Mouse (Mus musculus): ENCODE results near the gene Depdc7. TPM values are rescaled to one million over a fixed set of nuclear protein-coding genes. Genes with fewer than 3 reads are reported as not detected.

The Depdc7 gene
- polyA plus RNA-seq, 1 experiment from 2014 or later: 0.70 TPM

- Histone ChIP-seq H3K4me3 (ENCODE audit: low read depth, low read length) (peak overlapping the region; percentile 67), H3K9me3 (ENCODE audit: control insufficient read depth, low read length) (no peaks in the 10 kb centered on the region), H3K27me3 (ENCODE audit: control insufficient read depth, insufficient read depth, low read length) (no peaks in the 10 kb centered on the region), H3K4me1 (ENCODE audit: control insufficient read depth, insufficient read depth, low read length) (no peaks in the 10 kb centered on the region), H3K27ac (ENCODE audit: low read depth, low read length) (no peak overlapping the region), H3K36me3 (ENCODE audit: control insufficient read depth, insufficient read depth, low read length) (0 out of 2 replicates have a peak, but pooled peaks cover 3% of the 10 kb centered on the region), H3K9ac (replicated peaks; ENCODE audit: low read depth, low read length) (peak overlapping the region; percentile 92; the same call in 1 of the 2 replicates), H3K4me2 (ENCODE audit: low read depth, low read length) (peak overlapping the region; percentile 55)
- 16% methylated on average over 6 of the region's 6 CpGs for WGBS
- peak; percentile 7; the same call in 1 of the 2 replicates for ATAC-seq (ENCODE audit: low read depth)
Measured at GRCm38 (mm10) chr2:104710670-104711370, 31.9 kb downstream of the Depdc7 start.

- H3K36me3 ChIP-seq (ENCODE audit: control insufficient read depth, insufficient read depth, low read length): peaks cover 9% of the 10 kb centered on the region; the same call in 1 of the 2 replicates
- no peaks in the 10 kb centered on the region for H3K9me3 ChIP-seq (ENCODE audit: control insufficient read depth, low read length)
- H3K4me2 ChIP-seq (ENCODE audit: low read depth, low read length): no peak overlapping the region
- H3K27ac ChIP-seq (ENCODE audit: low read depth, low read length): no peak overlapping the region
- ATAC-seq (ENCODE audit: low read depth): no peak
- WGBS: 56% methylated on average over 6 of the region's 6 CpGs
- H3K4me1 ChIP-seq (ENCODE audit: control insufficient read depth, insufficient read depth, low read length): no peaks in the 10 kb centered on the region
- H3K27me3 ChIP-seq (ENCODE audit: control insufficient read depth, insufficient read depth, low read length): no peaks in the 10 kb centered on the region
- H3K9ac ChIP-seq (replicated peaks; ENCODE audit: low read depth, low read length): no peak overlapping the region
- H3K4me3 ChIP-seq (ENCODE audit: low read depth, low read length): no peak overlapping the region
Measured at GRCm38 (mm10) chr2:104709786-104710337, 32.8 kb downstream of the Depdc7 start.

GRCm38 (mm10) chr2:104704355-104704754 is 38.3 kb downstream of the Depdc7 start:
- Histone ChIP-seq H3K27ac (ENCODE audit: low read depth, low read length) (no peak overlapping the region), H3K4me2 (ENCODE audit: low read depth, low read length) (no peak overlapping the region), H3K36me3 (ENCODE audit: control insufficient read depth, insufficient read depth, low read length) (peaks cover 9% of the 10 kb centered on the region; the same call in 1 of the 2 replicates), H3K9me3 (ENCODE audit: control insufficient read depth, low read length) (no peaks in the 10 kb centered on the region), H3K4me1 (ENCODE audit: control insufficient read depth, insufficient read depth, low read length) (no peaks in the 10 kb centered on the region), H3K4me3 (ENCODE audit: low read depth, low read length) (no peak overlapping the region), H3K9ac (replicated peaks; ENCODE audit: low read depth, low read length) (no peak overlapping the region), H3K27me3 (ENCODE audit: control insufficient read depth, insufficient read depth, low read length) (no peaks in the 10 kb centered on the region)
- no peak for ATAC-seq (ENCODE audit: low read depth)
- WGBS: 83% methylated on average over 3 of the region's 3 CpGs

GRCm38 (mm10) chr2:104703158-104703557 is 39.5 kb downstream of the Depdc7 start:
- WGBS: 64% methylated on average over 3 of the region's 3 CpGs
- no peaks in the 10 kb centered on the region for H3K4me1 ChIP-seq (ENCODE audit: control insufficient read depth, insufficient read depth, low read length)

GRCm38 (mm10) chr2:104699659-104700058 is 43.0 kb downstream of the Depdc7 start:
- no peaks in the 10 kb centered on the region for H3K27me3 ChIP-seq (ENCODE audit: control insufficient read depth, insufficient read depth, low read length)
- ATAC-seq (ENCODE audit: low read depth): no peak
- no peak overlapping the region for H3K27ac ChIP-seq (ENCODE audit: low read depth, low read length)
- no peak overlapping the region for H3K4me2 ChIP-seq (ENCODE audit: low read depth, low read length)
- H3K9ac ChIP-seq (replicated peaks; ENCODE audit: low read depth, low read length): no peak overlapping the region
- peaks cover 4% of the 10 kb centered on the region; the same call in 1 of the 2 replicates for H3K36me3 ChIP-seq (ENCODE audit: control insufficient read depth, insufficient read depth, low read length)
- H3K9me3 ChIP-seq (ENCODE audit: control insufficient read depth, low read length): no peaks in the 10 kb centered on the region
- no peaks in the 10 kb centered on the region for H3K4me1 ChIP-seq (ENCODE audit: control insufficient read depth, insufficient read depth, low read length)
- no peak overlapping the region for H3K4me3 ChIP-seq (ENCODE audit: low read depth, low read length)
- WGBS: 88% methylated on average over 11 of the region's 11 CpGs

More at GRCm38 (mm10) chr2:104703158-104703557, 39.5 kb downstream of the Depdc7 start:
- Histone ChIP-seq H3K4me3 (ENCODE audit: low read depth, low read length) (no peak overlapping the region), H3K27ac (ENCODE audit: low read depth, low read length) (no peak overlapping the region), H3K4me2 (ENCODE audit: low read depth, low read length) (no peak overlapping the region), H3K27me3 (ENCODE audit: control insufficient read depth, insufficient read depth, low read length) (no peaks in the 10 kb centered on the region), H3K9ac (replicated peaks; ENCODE audit: low read depth, low read length) (no peak overlapping the region), H3K36me3 (ENCODE audit: control insufficient read depth, insufficient read depth, low read length) (peaks cover 9% of the 10 kb centered on the region; the same call in 1 of the 2 replicates), H3K9me3 (ENCODE audit: control insufficient read depth, low read length) (no peaks in the 10 kb centered on the region)
- no peak for ATAC-seq (ENCODE audit: low read depth)

- no peak overlapping the region for H3K9ac ChIP-seq (replicated peaks; ENCODE audit: low read depth, low read length)
- no peak for ATAC-seq (ENCODE audit: low read depth)
Measured at GRCm38 (mm10) chr2:104692551-104692950, 50.1 kb downstream of the Depdc7 start.

GRCm38 (mm10) chr2:104690720-104691119 is 52.0 kb downstream of the Depdc7 start:
- no peaks in the 10 kb centered on the region for H3K36me3 ChIP-seq (ENCODE audit: control insufficient read depth, insufficient read depth, low read length)
- no peak overlapping the region for H3K4me2 ChIP-seq (ENCODE audit: low read depth, low read length)
- no peaks in the 10 kb centered on the region for H3K9me3 ChIP-seq (ENCODE audit: control insufficient read depth, low read length)
- H3K27ac ChIP-seq (ENCODE audit: low read depth, low read length): no peak overlapping the region
- no peak for ATAC-seq (ENCODE audit: low read depth)
- no peaks in the 10 kb centered on the region for H3K4me1 ChIP-seq (ENCODE audit: control insufficient read depth, insufficient read depth, low read length)
- WGBS: 87% methylated on average over 4 of the region's 4 CpGs
- no peak overlapping the region for H3K9ac ChIP-seq (replicated peaks; ENCODE audit: low read depth, low read length)
- no peaks in the 10 kb centered on the region for H3K27me3 ChIP-seq (ENCODE audit: control insufficient read depth, insufficient read depth, low read length)
- H3K4me3 ChIP-seq (ENCODE audit: low read depth, low read length): no peak overlapping the region

More at GRCm38 (mm10) chr2:104692551-104692950, 50.1 kb downstream of the Depdc7 start:
- WGBS: 78% methylated on average over 2 of the region's 2 CpGs
- Histone ChIP-seq H3K4me3 (ENCODE audit: low read depth, low read length) (no peak overlapping the region), H3K27me3 (ENCODE audit: control insufficient read depth, insufficient read depth, low read length) (no peaks in the 10 kb centered on the region), H3K36me3 (ENCODE audit: control insufficient read depth, insufficient read depth, low read length) (no peaks in the 10 kb centered on the region), H3K4me1 (ENCODE audit: control insufficient read depth, insufficient read depth, low read length) (no peaks in the 10 kb centered on the region), H3K27ac (ENCODE audit: low read depth, low read length) (no peak overlapping the region), H3K4me2 (ENCODE audit: low read depth, low read length) (no peak overlapping the region), H3K9me3 (ENCODE audit: control insufficient read depth, low read length) (no peaks in the 10 kb centered on the region)

- H3K27ac ChIP-seq (ENCODE audit: low read depth, low read length): no peak overlapping the region
- ATAC-seq (ENCODE audit: low read depth): no peak
- no peak overlapping the region for H3K9ac ChIP-seq (replicated peaks; ENCODE audit: low read depth, low read length)
- peaks cover 5% of the 10 kb centered on the region; the same call in 1 of the 2 replicates for H3K36me3 ChIP-seq (ENCODE audit: control insufficient read depth, insufficient read depth, low read length)
- no peak overlapping the region for H3K4me3 ChIP-seq (ENCODE audit: low read depth, low read length)
- H3K27me3 ChIP-seq (ENCODE audit: control insufficient read depth, insufficient read depth, low read length): no peaks in the 10 kb centered on the region
- no peak overlapping the region for H3K4me2 ChIP-seq (ENCODE audit: low read depth, low read length)
- H3K4me1 ChIP-seq (ENCODE audit: control insufficient read depth, insufficient read depth, low read length): no peaks in the 10 kb centered on the region
- 68% methylated on average over 8 of the region's 8 CpGs for WGBS
- no peaks in the 10 kb centered on the region for H3K9me3 ChIP-seq (ENCODE audit: control insufficient read depth, low read length)
Measured at GRCm38 (mm10) chr2:104688724-104689123, 54.0 kb downstream of the Depdc7 start.

GRCm38 (mm10) chr2:104688321-104688720 is 54.4 kb downstream of the Depdc7 start:
- H3K27ac ChIP-seq (ENCODE audit: low read depth, low read length): no peak overlapping the region
- no peak overlapping the region for H3K4me2 ChIP-seq (ENCODE audit: low read depth, low read length)
- no peak for ATAC-seq (ENCODE audit: low read depth)
- WGBS: 86% methylated on average over 3 of the region's 3 CpGs
- H3K4me3 ChIP-seq (ENCODE audit: low read depth, low read length): no peak overlapping the region
- H3K27me3 ChIP-seq (ENCODE audit: control insufficient read depth, insufficient read depth, low read length): no peaks in the 10 kb centered on the region
- H3K9me3 ChIP-seq (ENCODE audit: control insufficient read depth, low read length): no peaks in the 10 kb centered on the region
- no peaks in the 10 kb centered on the region for H3K4me1 ChIP-seq (ENCODE audit: control insufficient read depth, insufficient read depth, low read length)
- H3K36me3 ChIP-seq (ENCODE audit: control insufficient read depth, insufficient read depth, low read length): peaks cover 6% of the 10 kb centered on the region; the same call in 1 of the 2 replicates
- no peak overlapping the region for H3K9ac ChIP-seq (replicated peaks; ENCODE audit: low read depth, low read length)
